Mouse (Mus musculus): ENCODE results near the gene Onecut1. TPM values are rescaled to one million over a fixed set of nuclear protein-coding genes. Genes with fewer than 3 reads are reported as not detected.

Onecut1 gene
- polyA plus RNA-seq, 1 experiment = 0.06 TPM

- Histone ChIP-seq H3K27ac (ENCODE audit: insufficient read depth, low read length) (no peak overlapping the region), H3K4me1 (ENCODE audit: control insufficient read depth, insufficient read depth, low read length) (no peaks in the 10 kb centered on the region; the same call in 1 of the 2 replicates), H3K4me3 (ENCODE audit: insufficient read depth, low read length) (no peak overlapping the region)
- TF ChIP-seq CTCF (IDR thresholded peaks at IDR 0.05; ENCODE audit: extremely low read depth, insufficient read depth, low read length) = no peak
- TF ChIP-seq POLR2A (IDR thresholded peaks at IDR 0.05; ENCODE audit: extremely low read depth, insufficient read depth, low read length) = no peak
These were observed 45.2 kb downstream of the Onecut1 start for GRCm38 (mm10) chr9:74906951-74907350.

- Histone ChIP-seq H3K4me1 (ENCODE audit: control insufficient read depth, insufficient read depth, low read length) (no peaks in the 10 kb centered on the region; the same call in 1 of the 2 replicates), H3K4me3 (ENCODE audit: insufficient read depth, low read length) (no peak overlapping the region), H3K27ac (ENCODE audit: insufficient read depth, low read length) (no peak overlapping the region)
- TF ChIP-seq CTCF (IDR thresholded peaks at IDR 0.05; ENCODE audit: extremely low read depth, insufficient read depth, low read length) = no peak
- no peak for TF ChIP-seq POLR2A (IDR thresholded peaks at IDR 0.05; ENCODE audit: extremely low read depth, insufficient read depth, low read length)
These were observed 47.5 kb downstream of the Onecut1 start for GRCm38 (mm10) chr9:74909245-74909644.

- TF ChIP-seq CTCF (IDR thresholded peaks at IDR 0.05; ENCODE audit: extremely low read depth, insufficient read depth, low read length) = no peak
- TF ChIP-seq POLR2A (IDR thresholded peaks at IDR 0.05; ENCODE audit: extremely low read depth, insufficient read depth, low read length) = no peak
- Histone ChIP-seq H3K4me3 (ENCODE audit: insufficient read depth, low read length) (no peak overlapping the region), H3K4me1 (ENCODE audit: control insufficient read depth, insufficient read depth, low read length) (no peaks in the 10 kb centered on the region), H3K27ac (ENCODE audit: insufficient read depth, low read length) (no peak overlapping the region)
These were observed 48.6 kb downstream of the Onecut1 start for GRCm38 (mm10) chr9:74910226-74910759.

- no peaks in the 10 kb centered on the region for H3K4me1 ChIP-seq (ENCODE audit: control insufficient read depth, insufficient read depth, low read length)
- TF ChIP-seq CTCF (IDR thresholded peaks at IDR 0.05; ENCODE audit: extremely low read depth, insufficient read depth, low read length) (no peak), POLR2A (IDR thresholded peaks at IDR 0.05; ENCODE audit: extremely low read depth, insufficient read depth, low read length) (no peak)
- H3K4me3 ChIP-seq (ENCODE audit: insufficient read depth, low read length) = no peak overlapping the region
- H3K27ac ChIP-seq (ENCODE audit: insufficient read depth, low read length) = no peak overlapping the region
These were observed 49.7 kb downstream of the Onecut1 start for GRCm38 (mm10) chr9:74911430-74911829.

- no peaks in the 10 kb centered on the region for H3K4me1 ChIP-seq (ENCODE audit: control insufficient read depth, insufficient read depth, low read length)
- no peak overlapping the region for H3K27ac ChIP-seq (ENCODE audit: insufficient read depth, low read length)
These were observed 50.2 kb downstream of the Onecut1 start for GRCm38 (mm10) chr9:74911919-74912318.

GRCm38 (mm10) chr9:74912619-74913376, 51.1 kb downstream of the Onecut1 start:
- Histone ChIP-seq H3K4me3 (ENCODE audit: insufficient read depth, low read length) (no peak overlapping the region), H3K27ac (ENCODE audit: insufficient read depth, low read length) (no peak overlapping the region), H3K4me1 (ENCODE audit: control insufficient read depth, insufficient read depth, low read length) (no peaks in the 10 kb centered on the region)
- TF ChIP-seq CTCF (IDR thresholded peaks at IDR 0.05; ENCODE audit: extremely low read depth, insufficient read depth, low read length) (no peak), POLR2A (IDR thresholded peaks at IDR 0.05; ENCODE audit: extremely low read depth, insufficient read depth, low read length) (no peak)

More at GRCm38 (mm10) chr9:74911919-74912318, 50.2 kb downstream of the Onecut1 start:
- no peak overlapping the region for H3K4me3 ChIP-seq (ENCODE audit: insufficient read depth, low read length)
- TF ChIP-seq POLR2A (IDR thresholded peaks at IDR 0.05; ENCODE audit: extremely low read depth, insufficient read depth, low read length) (no peak), CTCF (IDR thresholded peaks at IDR 0.05; ENCODE audit: extremely low read depth, insufficient read depth, low read length) (no peak)

GRCm38 (mm10) chr9:74915611-74916010, 53.9 kb downstream of the Onecut1 start:
- TF ChIP-seq CTCF (IDR thresholded peaks at IDR 0.05; ENCODE audit: extremely low read depth, insufficient read depth, low read length) (no peak), POLR2A (IDR thresholded peaks at IDR 0.05; ENCODE audit: extremely low read depth, insufficient read depth, low read length) (no peak)
- Histone ChIP-seq H3K4me3 (ENCODE audit: insufficient read depth, low read length) (no peak overlapping the region), H3K27ac (ENCODE audit: insufficient read depth, low read length) (no peak overlapping the region)

GRCm38 (mm10) chr9:74920450-74920849, 58.7 kb downstream of the Onecut1 start:
- H3K4me1 ChIP-seq (ENCODE audit: control insufficient read depth, insufficient read depth, low read length) = no peaks in the 10 kb centered on the region
- no peak overlapping the region for H3K27ac ChIP-seq (ENCODE audit: insufficient read depth, low read length)
- H3K4me3 ChIP-seq (ENCODE audit: insufficient read depth, low read length) = no peak overlapping the region
- no peak for TF ChIP-seq POLR2A (IDR thresholded peaks at IDR 0.05; ENCODE audit: extremely low read depth, insufficient read depth, low read length)
- no peak for TF ChIP-seq CTCF (IDR thresholded peaks at IDR 0.05; ENCODE audit: extremely low read depth, insufficient read depth, low read length)

More at GRCm38 (mm10) chr9:74915611-74916010, 53.9 kb downstream of the Onecut1 start:
- no peaks in the 10 kb centered on the region for H3K4me1 ChIP-seq (ENCODE audit: control insufficient read depth, insufficient read depth, low read length)

- no peaks in the 10 kb centered on the region for H3K4me1 ChIP-seq (ENCODE audit: control insufficient read depth, insufficient read depth, low read length)
- no peak for TF ChIP-seq POLR2A (IDR thresholded peaks at IDR 0.05; ENCODE audit: extremely low read depth, insufficient read depth, low read length)
- no peak for TF ChIP-seq CTCF (IDR thresholded peaks at IDR 0.05; ENCODE audit: extremely low read depth, insufficient read depth, low read length)
- H3K27ac ChIP-seq (ENCODE audit: insufficient read depth, low read length) = no peak overlapping the region
- no peak overlapping the region for H3K4me3 ChIP-seq (ENCODE audit: insufficient read depth, low read length)
These were observed 59.7 kb downstream of the Onecut1 start for GRCm38 (mm10) chr9:74921422-74921821.

GRCm38 (mm10) chr9:74922884-74923283, 61.2 kb downstream of the Onecut1 start:
- no peak for TF ChIP-seq CTCF (IDR thresholded peaks at IDR 0.05; ENCODE audit: extremely low read depth, insufficient read depth, low read length)
- TF ChIP-seq POLR2A (IDR thresholded peaks at IDR 0.05; ENCODE audit: extremely low read depth, insufficient read depth, low read length) = no peak
- no peak overlapping the region for H3K27ac ChIP-seq (ENCODE audit: insufficient read depth, low read length)
- no peaks in the 10 kb centered on the region for H3K4me1 ChIP-seq (ENCODE audit: control insufficient read depth, insufficient read depth, low read length)
- no peak overlapping the region for H3K4me3 ChIP-seq (ENCODE audit: insufficient read depth, low read length)

All from cortical plate, adult 2 months (tissue).